In genomic region chr13:43243793-43244192, GRCm38 (mm10) we compare ENCODE assay signal across 15 mouse cellular contexts.
DNase-seq lines count a peak whose midpoint lies in the region; ATAC-seq and TF ChIP-seq lines count a peak whose summit lies in the region.
"Had no signal": no experiment of that assay in that cellular context is flagged by ENCODE, and none has a peak within 500 bp of the region (broad histone marks: within the 10 kb centered on the region; RNA-seq: fewer than 3 reads in every experiment).

No protein-coding gene starts in this region.

- 37% methylated on average over 7 of the region's 7 CpGs for WGBS in heart, embryonic 13.5 days
- 66% methylated on average over 7 of the region's 7 CpGs for WGBS in midbrain, embryonic 10.5 days
- WGBS in midbrain, postnatal 0 days = 83% methylated on average over 7 of the region's 7 CpGs
- 77% methylated on average over 7 of the region's 7 CpGs for WGBS in midbrain, embryonic 14.5 days

- no peaks in the 10 kb centered on the region for H3K27me3 ChIP-seq in heart, embryonic 13.5 days (replicated peaks)
- H3K27me3 ChIP-seq in midbrain, embryonic 10.5 days (ENCODE audit: low read depth, poor library complexity, severe bottlenecking) = no peaks in the 10 kb centered on the region
- H3K27me3 ChIP-seq in midbrain, postnatal 0 days (ENCODE audit: insufficient read depth, low read length) = no peaks in the 10 kb centered on the region
- H3K27me3 ChIP-seq in midbrain, embryonic 14.5 days (ENCODE audit: control insufficient read depth, insufficient read depth, low read length) = no peaks in the 10 kb centered on the region
- H3K27me3 ChIP-seq: lung, embryonic 15.5 days; midbrain, embryonic 13.5 days; Patski had no signal

- no peak for TF ChIP-seq CTCF in midbrain, postnatal 0 days (IDR thresholded peaks at IDR 0.05)

- 0 out of 2 replicates have a peak, but pooled peaks cover 3% of the 10 kb centered on the region for H3K36me3 ChIP-seq in heart, embryonic 13.5 days
- no peaks in the 10 kb centered on the region for H3K36me3 ChIP-seq in midbrain, embryonic 10.5 days
- H3K36me3 ChIP-seq in midbrain, postnatal 0 days (ENCODE audit: insufficient read depth, low read length) = peaks cover 7% of the 10 kb centered on the region; the same call in 1 of the 2 replicates
- H3K36me3 ChIP-seq in midbrain, embryonic 14.5 days (ENCODE audit: control insufficient read depth, insufficient read depth, low read length) = no peaks in the 10 kb centered on the region
- H3K36me3 ChIP-seq: lung, embryonic 15.5 days; midbrain, embryonic 13.5 days had no signal

- peak overlapping the region; percentile 46 for H3K27ac ChIP-seq in heart, embryonic 13.5 days (replicated peaks)
- H3K27ac ChIP-seq in midbrain, embryonic 10.5 days (replicated peaks) = 0 out of 2 replicates have a peak overlapping the region, but pooled peaks have one; percentile 13
- H3K27ac ChIP-seq in midbrain, postnatal 0 days (ENCODE audit: low read depth, low read length) = no peak overlapping the region
- no peak overlapping the region for H3K27ac ChIP-seq in midbrain, embryonic 14.5 days (replicated peaks; ENCODE audit: low read depth, low read length)
- H3K27ac ChIP-seq: lung, embryonic 15.5 days; midbrain, embryonic 13.5 days had no signal

- H3K4me3 ChIP-seq in heart, embryonic 13.5 days = no peak overlapping the region
- H3K4me3 ChIP-seq in midbrain, embryonic 10.5 days = no peak overlapping the region
- H3K4me3 ChIP-seq in midbrain, postnatal 0 days (ENCODE audit: low read depth, low read length) = no peak overlapping the region
- no peak overlapping the region for H3K4me3 ChIP-seq in midbrain, embryonic 14.5 days (replicated peaks; ENCODE audit: low read depth, low read length)
- H3K4me3 ChIP-seq: lung, embryonic 15.5 days; midbrain, embryonic 13.5 days had no signal

- intact Hi-C loops in heart, postnatal 10 days (cut with DNase I) = no loop called here

- H3K9ac ChIP-seq in heart, embryonic 13.5 days = no peak overlapping the region
- H3K9ac ChIP-seq in midbrain, postnatal 0 days (replicated peaks; ENCODE audit: low read length, poor library complexity, severe bottlenecking) = no peak overlapping the region
- no peak overlapping the region for H3K9ac ChIP-seq in midbrain, embryonic 14.5 days (replicated peaks; ENCODE audit: low read length)
- H3K9ac ChIP-seq: lung, embryonic 15.5 days; midbrain, embryonic 13.5 days had no signal

- H3K9me3 ChIP-seq in heart, embryonic 13.5 days = no peaks in the 10 kb centered on the region
- H3K9me3 ChIP-seq in midbrain, embryonic 10.5 days (replicated peaks) = no peaks in the 10 kb centered on the region
- H3K9me3 ChIP-seq in midbrain, postnatal 0 days (ENCODE audit: low read length) = no peaks in the 10 kb centered on the region
- H3K9me3 ChIP-seq in midbrain, embryonic 14.5 days (ENCODE audit: control insufficient read depth, low read length) = no peaks in the 10 kb centered on the region
- H3K9me3 ChIP-seq: lung, embryonic 15.5 days; midbrain, embryonic 13.5 days had no signal

- peaks cover 47% of the 10 kb centered on the region for H3K4me1 ChIP-seq in heart, embryonic 13.5 days
- H3K4me1 ChIP-seq in midbrain, embryonic 10.5 days = 0 out of 2 replicates have a peak, but pooled peaks cover 8% of the 10 kb centered on the region
- 0 out of 2 replicates have a peak, but pooled peaks cover 3% of the 10 kb centered on the region for H3K4me1 ChIP-seq in midbrain, postnatal 0 days (ENCODE audit: insufficient read depth, low read length)
- peaks cover 9% of the 10 kb centered on the region for H3K4me1 ChIP-seq in midbrain, embryonic 14.5 days (ENCODE audit: control insufficient read depth, insufficient read depth, low read length)

- H3K4me2 ChIP-seq in heart, embryonic 13.5 days = no peak overlapping the region
- H3K4me2 ChIP-seq in midbrain, postnatal 0 days (ENCODE audit: low read depth, low read length, poor library complexity, severe bottlenecking) = no peak overlapping the region
- H3K4me2 ChIP-seq in midbrain, embryonic 14.5 days (ENCODE audit: low read length) = no peak overlapping the region
- H3K4me2 ChIP-seq: lung, embryonic 15.5 days; midbrain, embryonic 13.5 days had no signal

- DNase-seq in heart, postnatal 10 days = no peak
- DNase-seq in midbrain, embryonic 10.5 days (ENCODE audit: low spot score) = no peak
- no peak for DNase-seq in midbrain, postnatal 0 days (ENCODE audit: low spot score)
- DNase-seq in hindlimb bud, embryonic 11.5 days (ENCODE audit: extremely low spot score, low read depth, low spot score) = peak; percentile 22
- DNase-seq in retina, postnatal 1 day = no peak
- DNase-seq in adrenal gland, postnatal 36 days = no peak
- DNase-seq in midbrain, embryonic 14.5 days = no peak
- DNase-seq: adrenal gland, postnatal 10 days; cerebellum, adult 2 months; right cerebral cortex, postnatal 14 days had no signal

- ATAC-seq in heart, embryonic 13.5 days (ENCODE audit: extremely low read depth, insufficient number of reproducible peaks, low FRiP score, low TSS enrichment) = no peak
- ATAC-seq in midbrain, postnatal 0 days (ENCODE audit: low FRiP score) = no peak
- no peak for ATAC-seq in midbrain, embryonic 14.5 days (ENCODE audit: low FRiP score, low TSS enrichment)
- ATAC-seq: intestine, embryonic 16.5 days; midbrain, embryonic 13.5 days; Patski had no signal

Comparison
In these comparisons a context has a peak if more than half of its experiments do, and no peak if none do; other contexts are left out.
1. H3K27ac ChIP-seq: peak in heart, embryonic 13.5 days (single experiment) and midbrain, embryonic 10.5 days (single experiment); none in midbrain, postnatal 0 days (single experiment) and midbrain, embryonic 14.5 days (single experiment).